Mouse (Mus musculus) heart, embryonic 15.5 days (tissue): ENCODE results near the gene Ndufaf1. TPM values are rescaled to one million over a fixed set of nuclear protein-coding genes. Genes with fewer than 3 reads are reported as not detected.
"Not testable (repeated sequence)": the region's sequence is repeated elsewhere in the genome, so short reads cannot be mapped to it uniquely, and the experiment has no call there.

Experiments used
- ATAC-seq: fragments of 200-750 bp; cut with Nextera tagmentation; replicated peaks from 2 replicates; pipeline ENCODE4 v1.8.0; 2017; ENCODE audit warnings: low read depth, moderate TSS enrichment; ENCODE audit not compliant: insufficient number of reproducible peaks, insufficient read depth, low FRiP score
- H3K27ac ChIP-seq: fragments of 300-500 bp; sonication (generic); 2 replicates; pipeline ENCODE4 v1.5.1; 2015; ENCODE audit warnings: mild to moderate bottlenecking, inconsistent platforms
- H3K27me3 ChIP-seq: fragments of 300-500 bp; sonication (generic); 2 replicates; pipeline ENCODE4 v1.6.1; 2015; ENCODE audit warnings: inconsistent platforms
- H3K36me3 ChIP-seq: fragments of 300-500 bp; sonication (generic); 2 replicates; pipeline ENCODE4 v1.6.1; 2015; ENCODE audit warnings: mild to moderate bottlenecking, inconsistent platforms
- H3K4me1 ChIP-seq: fragments of 300-500 bp; sonication (generic); replicated peaks from 2 replicates; pipeline ENCODE4 v1.6.1; 2015; ENCODE audit warnings: inconsistent platforms
- H3K4me2 ChIP-seq: fragments of 300-500 bp; sonication (generic); 2 replicates; pipeline ENCODE4 v1.6.1; 2015; ENCODE audit warnings: inconsistent platforms, mild to moderate bottlenecking, moderate library complexity
- H3K4me3 ChIP-seq: fragments of 300-500 bp; sonication (generic); 2 replicates; pipeline ENCODE4 v1.5.1; 2015; ENCODE audit warnings: mild to moderate bottlenecking, inconsistent platforms
- H3K9ac ChIP-seq: fragments of 300-500 bp; sonication (generic); 2 replicates; pipeline ENCODE4 v1.6.1; 2015; ENCODE audit warnings: mild to moderate bottlenecking, inconsistent platforms
- H3K9me3 ChIP-seq: fragments of 300-500 bp; sonication (generic); replicated peaks from 2 replicates; pipeline ENCODE4 v1.6.1; 2016; ENCODE audit warnings: inconsistent platforms
- WGBS: fragments of 180-500 bp; shearing (Covaris S2); methylation state at CpG from one replicate; pipeline ENCODE4 v1.1.7; 2015; ENCODE audit warnings: mixed read lengths; 5-methylcytosine and 5-hydroxymethylcytosine counted together
- polyA plus RNA-seq: library from polyadenylated mRNA; unstranded; fragments of >200 nt; fragmentation: Nextera tagmentation; extraction: Ambion mirVana; gene quantifications from 2 replicates; pipeline ENCODE4 v1.2.1, GENCODE M21; 2015

Gene Ndufaf1
- polyA plus RNA-seq, 1 experiment from 2014 or later = 58.6 TPM

DNA sequence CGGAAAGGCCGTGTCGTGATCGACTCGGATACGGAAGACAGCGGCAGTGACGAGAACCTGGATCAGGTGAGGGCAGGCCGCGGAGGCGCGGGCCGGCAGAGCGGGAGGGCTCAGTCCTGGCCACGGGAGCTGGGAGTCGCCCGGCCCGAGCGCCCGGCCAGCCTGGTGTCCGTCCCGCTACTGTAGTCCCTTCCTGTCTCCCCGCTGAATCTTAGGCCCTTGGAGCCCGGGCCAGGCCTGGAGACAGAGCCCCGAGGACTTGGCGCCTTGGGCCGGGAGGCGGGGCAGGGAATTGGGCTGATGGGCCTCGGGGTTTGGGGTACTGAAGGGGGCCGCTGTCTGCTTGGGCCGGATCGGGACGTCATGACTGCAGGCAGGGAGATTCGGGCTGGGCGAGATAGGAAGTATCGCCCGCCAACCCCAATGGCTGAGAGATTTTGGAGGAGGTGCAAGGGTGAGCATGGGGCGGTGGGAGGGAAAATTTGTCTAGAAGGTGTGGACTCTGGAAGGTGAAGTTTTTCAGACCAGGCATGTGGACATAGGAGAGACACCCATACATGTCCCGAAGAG lies 12.7 kb upstream of the Ndufaf1 start:
- Histone ChIP-seq H3K27ac (peak overlapping the region; percentile 80), H3K9ac (peak overlapping the region; percentile 92), H3K27me3 (no peaks in the 10 kb centered on the region), H3K9me3 (no peaks in the 10 kb centered on the region), H3K4me3 (peak overlapping the region; percentile 79), H3K4me2 (peak overlapping the region; percentile 88), H3K4me1 (peaks cover 15% of the 10 kb centered on the region), H3K36me3 (no peaks in the 10 kb centered on the region)
- WGBS = under 1% methylated on average over 39 of the region's 39 CpGs
- peak; percentile 84 for ATAC-seq

DNA sequence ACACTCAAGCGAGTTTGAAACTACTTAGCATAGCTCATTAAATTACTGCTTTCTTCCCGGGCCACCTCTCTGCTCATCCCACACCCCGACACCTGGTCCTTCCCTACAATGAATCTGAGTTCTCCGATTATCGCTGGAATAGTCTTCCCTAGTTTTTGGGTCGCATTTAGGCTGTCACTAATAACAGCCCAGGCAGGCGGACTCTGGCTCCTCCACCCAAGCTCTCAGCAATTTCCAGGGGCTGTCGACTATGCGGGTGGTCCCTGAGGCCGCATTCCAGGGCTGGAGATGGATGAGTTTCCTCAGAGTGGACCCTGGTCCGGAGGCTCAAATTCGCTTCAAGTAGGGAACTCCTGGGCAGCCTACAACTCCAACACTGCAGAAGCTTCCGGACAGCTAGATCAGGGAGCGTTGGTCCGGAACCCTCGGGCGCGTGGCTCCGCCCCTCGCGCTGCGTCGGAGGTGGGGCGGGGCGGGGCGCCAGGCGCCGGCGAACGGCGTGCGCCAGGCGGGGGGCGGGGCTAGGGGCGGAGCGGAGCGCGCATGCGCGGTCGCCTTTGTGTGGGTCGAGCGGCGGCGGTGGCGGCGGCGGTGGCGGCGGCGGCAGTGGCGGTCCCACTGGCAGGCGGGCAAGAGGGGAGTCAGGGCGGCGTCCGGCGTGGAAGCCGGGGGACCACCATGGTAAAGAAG lies 12.0 kb upstream of the Ndufaf1 start, which contains the start of gene Rtf1:
TSS of gene Rtf1 (plus strand) at position 544 of the 690 bp plus-strand sequence.
- peak within 1 kb of the TSS; percentile 88 for H3K4me2 ChIP-seq
- peak within 1 kb of the TSS; percentile 92 for H3K9ac ChIP-seq
- H3K27me3 ChIP-seq = no peaks in the 10 kb centered on the region
- ATAC-seq = peak; percentile 97
- peak within 1 kb of the TSS; percentile 79 for H3K4me3 ChIP-seq
- WGBS = under 1% methylated on average over 42 of the region's 58 CpGs
- H3K4me1 ChIP-seq = peaks cover 15% of the 10 kb centered on the region
- peak within 1 kb of the TSS; percentile 89 for H3K27ac ChIP-seq
- no peaks in the 10 kb centered on the region for H3K9me3 ChIP-seq
- no peaks in the 10 kb centered on the region for H3K36me3 ChIP-seq

DNA sequence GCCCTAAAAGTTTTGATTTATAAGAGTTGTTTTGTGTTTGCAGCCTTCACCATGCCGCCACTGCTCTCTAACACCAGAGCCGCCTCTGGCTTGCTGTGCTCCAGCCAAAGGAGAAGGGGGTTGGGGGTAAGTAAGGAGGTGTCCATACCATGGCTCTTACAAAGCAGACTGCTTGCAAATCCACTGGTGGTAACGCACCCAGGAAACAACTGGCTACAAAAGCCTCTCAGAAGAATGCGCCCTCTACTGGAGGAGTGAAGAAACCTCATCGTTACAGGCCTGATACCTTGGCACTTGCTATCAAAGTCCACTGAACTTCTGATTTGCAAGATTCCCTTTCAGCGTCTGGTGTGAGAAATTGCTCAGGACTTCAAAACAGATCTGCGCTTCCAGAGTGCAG lies 6.4 kb upstream of the Ndufaf1 start:
- H3K27ac ChIP-seq = no peak overlapping the region
- ATAC-seq = no peak
- no peak overlapping the region for H3K4me3 ChIP-seq
- no peak overlapping the region for H3K9ac ChIP-seq
- no peaks in the 10 kb centered on the region for H3K36me3 ChIP-seq
- H3K9me3 ChIP-seq = no peaks in the 10 kb centered on the region
- 0 out of 2 replicates have a peak, but pooled peaks cover 2% of the 10 kb centered on the region for H3K4me1 ChIP-seq
- WGBS = 19% methylated on average over 7 of the region's 7 CpGs
- no peaks in the 10 kb centered on the region for H3K27me3 ChIP-seq
- H3K4me2 ChIP-seq = no peak overlapping the region

DNA sequence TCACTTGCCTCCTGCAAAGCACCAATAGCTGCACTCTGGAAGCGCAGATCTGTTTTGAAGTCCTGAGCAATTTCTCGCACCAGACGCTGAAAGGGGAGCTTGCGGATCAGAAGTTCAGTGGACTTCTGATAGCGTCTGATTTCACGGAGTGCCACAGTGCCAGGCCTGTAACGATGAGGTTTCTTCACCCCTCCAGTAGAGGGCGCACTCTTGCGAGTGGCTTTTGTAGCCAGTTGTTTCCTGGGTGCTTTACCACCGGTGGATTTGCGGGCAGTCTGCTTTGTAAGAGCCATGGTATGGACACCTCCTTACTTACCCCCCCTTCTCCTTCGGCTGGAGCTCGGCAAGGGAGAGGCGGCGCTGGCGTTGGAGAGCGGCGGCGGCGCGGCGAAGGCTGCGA lies 3.1 kb upstream of the Ndufaf1 start:
- not testable (repeated sequence) for H3K4me1 ChIP-seq, H3K36me3 ChIP-seq, H3K4me3 ChIP-seq, H3K9ac ChIP-seq, H3K27me3 ChIP-seq, H3K9me3 ChIP-seq, ATAC-seq, H3K27ac ChIP-seq, H3K4me2 ChIP-seq
- WGBS = 72% methylated on average over 19 of the region's 23 CpGs

DNA sequence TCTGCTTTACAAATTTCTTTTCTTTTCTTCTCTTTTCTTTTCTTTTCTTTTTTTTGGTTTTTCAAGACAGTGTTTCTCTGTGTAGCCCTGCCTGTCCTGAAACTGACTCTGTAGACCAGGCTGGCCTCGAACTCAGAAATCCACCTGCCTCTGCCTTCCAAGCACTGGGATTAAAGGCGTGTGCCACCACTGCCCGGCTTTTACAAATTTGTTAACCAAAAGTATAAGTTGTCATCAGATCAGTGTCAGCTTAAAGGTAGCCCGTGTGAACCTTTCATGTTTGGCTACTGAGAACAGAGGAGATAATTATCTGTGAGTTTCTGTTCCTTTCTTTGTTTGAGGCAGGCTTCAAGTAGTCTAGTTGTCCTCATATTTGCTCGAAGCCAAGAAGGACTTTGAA lies 18.4 kb downstream of the Ndufaf1 start:
- no peak overlapping the region for H3K9ac ChIP-seq
- H3K27me3 ChIP-seq = no peaks in the 10 kb centered on the region
- no peak overlapping the region for H3K27ac ChIP-seq
- H3K4me1 ChIP-seq = no peaks in the 10 kb centered on the region
- H3K4me2 ChIP-seq = no peak overlapping the region
- no peak overlapping the region for H3K4me3 ChIP-seq
- 90% methylated on average over 5 of the region's 5 CpGs for WGBS
- no peak for ATAC-seq
- no peaks in the 10 kb centered on the region for H3K9me3 ChIP-seq
- H3K36me3 ChIP-seq = peaks cover 82% of the 10 kb centered on the region

DNA sequence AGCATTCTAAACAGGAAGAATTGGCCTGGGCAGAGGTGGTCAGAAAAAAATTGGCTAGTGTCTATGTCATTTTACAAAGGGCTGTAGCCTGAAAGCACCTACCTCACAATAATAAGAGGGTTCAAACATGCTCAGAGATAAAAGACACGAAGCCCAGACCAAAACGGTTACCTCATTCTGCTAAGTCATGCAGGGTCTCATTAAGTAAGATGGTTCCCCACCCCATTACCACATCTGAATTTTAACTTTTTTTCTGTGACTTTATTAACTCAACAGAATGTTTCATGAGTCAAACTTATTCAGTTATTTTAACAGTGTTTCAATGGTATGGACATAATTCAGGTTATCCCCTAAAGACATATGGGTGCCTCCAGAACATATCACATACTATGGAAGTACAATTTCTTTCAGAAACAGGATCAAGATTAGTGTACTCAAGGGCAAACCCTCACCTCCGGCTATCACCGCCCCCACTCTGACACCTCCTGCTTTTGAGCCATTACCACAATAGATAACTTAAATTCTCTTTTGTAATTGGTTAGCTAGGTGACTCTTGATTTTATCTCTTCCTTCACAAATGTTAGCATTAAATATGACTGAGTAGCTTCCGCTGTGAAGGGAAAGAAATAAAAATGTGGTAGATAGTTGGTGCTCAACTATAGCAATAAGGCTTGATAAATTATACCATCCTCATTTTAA lies 21.3 kb downstream of the Ndufaf1 start:
- Histone ChIP-seq H3K27ac (no peak overlapping the region), H3K4me2 (no peak overlapping the region), H3K36me3 (peaks cover 80% of the 10 kb centered on the region), H3K9ac (no peak overlapping the region), H3K27me3 (no peaks in the 10 kb centered on the region), H3K9me3 (no peaks in the 10 kb centered on the region), H3K4me1 (no peaks in the 10 kb centered on the region), H3K4me3 (no peak overlapping the region)
- ATAC-seq = no peak
- 90% methylated on average over 5 of the region's 5 CpGs for WGBS

DNA sequence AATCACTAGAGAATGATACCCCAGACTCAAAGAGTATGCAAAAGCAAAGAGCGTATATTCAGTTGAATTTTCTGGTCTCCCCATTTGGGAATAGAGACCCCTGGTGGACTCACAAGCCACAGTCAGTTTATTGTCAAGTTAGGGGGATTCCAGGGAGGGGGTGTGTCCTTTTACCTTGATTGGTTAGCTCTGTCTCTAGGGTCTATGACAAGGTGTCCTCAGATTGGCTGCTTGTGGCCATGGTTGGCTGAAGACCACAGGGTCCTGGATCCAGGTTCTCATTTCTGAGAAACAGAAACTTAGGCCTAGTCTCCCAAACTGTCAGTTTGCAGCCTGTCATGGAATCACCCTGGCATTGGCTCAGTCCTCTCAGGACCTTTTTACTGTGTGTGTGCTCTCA lies 25.8 kb downstream of the Ndufaf1 start:
- no peaks in the 10 kb centered on the region for H3K4me1 ChIP-seq
- no peak overlapping the region for H3K27ac ChIP-seq
- peaks cover 87% of the 10 kb centered on the region for H3K36me3 ChIP-seq
- no peak for ATAC-seq
- no peak overlapping the region for H3K4me2 ChIP-seq
- H3K9ac ChIP-seq = no peak overlapping the region
- H3K9me3 ChIP-seq = no peaks in the 10 kb centered on the region
- no peak overlapping the region for H3K4me3 ChIP-seq
- H3K27me3 ChIP-seq = no peaks in the 10 kb centered on the region
- 90% methylated on average over 1 of the region's 1 CpGs for WGBS

DNA sequence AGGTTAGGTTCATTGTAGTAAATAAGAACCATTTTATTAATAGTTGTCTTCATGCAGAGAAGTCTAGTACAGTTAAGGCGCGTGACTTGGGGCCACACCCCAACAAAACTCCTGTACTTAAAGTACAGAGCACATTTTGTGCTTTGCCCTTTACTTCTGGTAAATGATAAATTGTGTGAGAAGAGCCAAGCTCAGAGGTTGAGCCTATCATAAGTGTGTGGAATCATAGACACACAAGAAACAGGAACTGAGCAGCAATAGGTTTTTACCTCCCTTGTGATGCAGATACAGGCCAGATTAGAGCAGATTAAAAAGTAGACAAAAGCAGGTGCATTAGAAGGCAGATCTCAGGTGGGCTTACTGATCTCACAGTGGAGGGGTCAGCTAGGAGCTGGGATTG lies 41.3 kb downstream of the Ndufaf1 start:
- no peak for ATAC-seq
- Histone ChIP-seq H3K27ac (no peak overlapping the region), H3K4me1 (peaks cover 25% of the 10 kb centered on the region), H3K9me3 (no peaks in the 10 kb centered on the region), H3K36me3 (peaks cover 14% of the 10 kb centered on the region), H3K9ac (no peak overlapping the region), H3K27me3 (no peaks in the 10 kb centered on the region), H3K4me3 (no peak overlapping the region), H3K4me2 (peak overlapping the region; percentile 16)
- WGBS = 98% methylated on average over 2 of the region's 2 CpGs

DNA sequence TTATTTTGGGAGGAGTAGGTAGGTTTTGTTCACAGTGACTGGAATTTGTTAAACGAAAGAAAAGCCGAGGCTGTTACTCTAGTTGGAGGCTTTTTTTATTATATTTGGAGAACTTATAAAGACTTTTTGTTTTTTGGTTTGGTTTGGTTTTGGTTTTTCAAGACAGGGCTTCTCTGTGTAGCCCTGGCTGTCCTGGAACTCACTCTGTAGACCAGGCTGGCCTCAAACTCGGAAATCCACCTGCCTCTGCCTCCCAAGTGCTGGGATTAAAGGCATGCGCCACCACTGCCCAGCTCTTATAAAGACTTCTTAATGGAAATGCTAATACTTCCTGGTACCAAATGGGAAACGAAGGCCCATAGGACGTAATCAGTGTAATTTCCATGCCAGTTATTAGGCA lies 43.6 kb downstream of the Ndufaf1 start:
- Histone ChIP-seq H3K9ac (peak overlapping the region; percentile 54), H3K4me2 (peak overlapping the region; percentile 68), H3K4me1 (peaks cover 25% of the 10 kb centered on the region), H3K4me3 (peak overlapping the region; percentile 83), H3K27ac (peak overlapping the region; percentile 58; the same call in 1 of the 2 replicates)
- 4% methylated on average over 6 of the region's 6 CpGs for WGBS
- ATAC-seq, H3K9me3 ChIP-seq, H3K27me3 ChIP-seq, H3K36me3 ChIP-seq: not testable (repeated sequence)

DNA sequence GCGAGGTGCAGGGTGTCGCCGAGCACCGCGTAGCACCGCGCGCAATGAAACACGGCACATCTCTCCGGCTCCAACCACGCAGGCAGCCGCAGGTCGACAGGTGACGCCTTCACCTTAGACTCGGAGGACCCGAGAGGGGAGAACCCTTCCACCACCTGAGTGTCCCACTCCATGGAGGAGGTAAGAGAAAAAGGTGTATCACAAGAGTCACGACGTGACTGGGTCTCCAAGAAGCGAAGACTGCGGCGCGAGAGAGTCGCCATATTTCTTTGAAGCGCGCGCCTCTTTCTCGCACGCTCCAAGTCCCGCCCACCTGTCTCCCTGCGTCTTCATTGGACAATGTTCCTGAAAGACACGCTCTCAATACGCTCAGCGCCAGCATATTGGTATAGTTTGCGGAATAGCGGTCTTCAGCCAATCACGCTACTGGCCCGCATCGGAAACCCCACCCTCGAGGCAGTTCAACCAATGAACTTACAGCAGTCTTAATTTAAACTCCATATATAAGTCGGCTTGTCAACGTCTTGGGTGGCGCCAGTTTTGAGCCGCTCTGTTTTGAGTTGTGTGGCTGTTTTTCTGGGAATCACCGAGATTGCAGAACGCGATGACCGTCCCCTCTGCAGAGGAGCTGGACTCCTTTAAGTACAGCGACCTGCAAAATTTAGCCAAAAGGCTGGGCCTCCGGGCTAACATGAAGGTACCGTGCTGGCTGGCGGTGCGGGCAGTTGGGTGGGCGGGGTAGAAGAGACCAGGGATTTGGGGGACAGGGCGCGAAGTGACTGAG lies 44.2 kb downstream of the Ndufaf1 start, which contains the start of the genes Nusap1 and Oip5:
TSS of gene Nusap1 (plus strand) at position 100 of the 784 bp plus-strand sequence.
TSS of gene Oip5 (minus strand) at position 271 of the 784 bp plus-strand sequence.
- under 1% methylated on average over 55 of the region's 55 CpGs for WGBS
- peak within 1 kb of the TSS; percentile 83 for H3K4me3 ChIP-seq
- peaks cover 25% of the 10 kb centered on the region for H3K4me1 ChIP-seq

DNA sequence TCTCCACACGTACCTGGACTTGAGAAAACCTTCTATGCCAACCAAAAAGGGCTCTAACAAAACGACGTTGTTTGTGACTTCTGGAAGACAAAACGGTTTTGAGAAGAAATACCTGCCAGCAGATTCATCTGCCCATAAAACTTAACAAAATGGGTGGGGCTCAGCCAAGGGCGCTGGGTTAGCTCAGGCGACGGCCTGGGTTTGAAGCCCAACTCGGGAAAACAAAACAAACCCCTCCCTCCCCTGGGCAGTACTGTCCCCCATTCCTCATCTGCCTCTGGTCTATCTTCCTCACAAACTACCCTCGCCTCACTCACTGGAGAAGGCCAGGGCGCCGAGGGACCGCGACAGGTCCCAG lies 44.8 kb downstream of the Ndufaf1 start:
- 0% methylated on average over 13 of the region's 13 CpGs for WGBS
- Histone ChIP-seq H3K4me2 (peak overlapping the region; percentile 76), H3K9me3 (no peaks in the 10 kb centered on the region), H3K27ac (peak overlapping the region; percentile 65), H3K4me1 (peaks cover 25% of the 10 kb centered on the region), H3K27me3 (no peaks in the 10 kb centered on the region), H3K36me3 (no peaks in the 10 kb centered on the region), H3K4me3 (peak overlapping the region; percentile 83), H3K9ac (peak overlapping the region; percentile 68)
- no peak for ATAC-seq

More for the DNA sequence above, 44.2 kb downstream of the Ndufaf1 start, which contains the start of the genes Nusap1 and Oip5:
- Histone ChIP-seq H3K9ac (peak within 1 kb of the TSS; percentile 68), H3K9me3 (no peaks in the 10 kb centered on the region), H3K27me3 (no peaks in the 10 kb centered on the region), H3K36me3 (no peaks in the 10 kb centered on the region), H3K27ac (peak within 1 kb of the TSS; percentile 65), H3K4me2 (peak within 1 kb of the TSS; percentile 76)
- peak; percentile 99 for ATAC-seq
